8 mouse cellular contexts compared by ENCODE assay signal in the genomic region with DNA sequence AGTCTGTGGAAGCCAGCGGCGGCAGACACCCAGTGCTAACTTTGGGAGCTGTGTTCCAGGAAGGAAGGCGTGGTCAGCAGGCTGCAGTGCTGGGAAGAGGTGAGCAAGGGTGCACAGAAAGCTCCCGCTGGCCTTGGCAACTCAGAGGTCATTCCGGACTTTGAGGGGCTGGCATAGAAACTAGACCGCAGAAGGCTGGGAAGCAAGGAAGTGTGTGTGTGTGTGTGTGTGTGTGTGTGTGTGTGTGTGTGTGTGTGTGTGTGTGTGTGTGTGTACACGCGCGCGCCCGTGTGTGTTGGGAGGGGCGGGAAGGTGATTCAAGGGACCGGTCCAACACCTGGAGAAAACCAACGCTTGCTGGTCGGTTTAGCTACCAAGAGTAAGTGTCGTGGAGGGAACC. TPM values are rescaled to one million over a fixed set of nuclear protein-coding genes. Genes with fewer than 3 reads are reported as not detected.
DNase-seq lines count a peak whose midpoint lies in the region; ATAC-seq and TF ChIP-seq lines count a peak whose summit lies in the region.

Gene Ampd3, plus strand, starts transcription at position 206 of the 400 bp plus-strand sequence.

- H3K27ac ChIP-seq in embryonic facial prominence, embryonic 10.5 days (replicated peaks) = peak within 1 kb of the TSS; percentile 68
- peak within 1 kb of the TSS; percentile 70 for H3K27ac ChIP-seq in heart, postnatal 0 days (ENCODE audit: low read depth)

- no peak for TF ChIP-seq CTCF in heart, postnatal 0 days (IDR thresholded peaks at IDR 0.05; ENCODE audit: low read depth)

- DNase-seq in right cerebral cortex, postnatal 14 days = peak; percentile 21
- no peak for DNase-seq in right cerebral cortex, postnatal 10 days (ENCODE audit: low spot score in 2 of 2)
- DNase-seq in embryonic facial prominence, embryonic 10.5 days (ENCODE audit: low spot score) = peak; percentile 19
- DNase-seq in heart, postnatal 0 days (ENCODE audit: low spot score) = peak; percentile 54
- DNase-seq in kidney, postnatal 36 days = peak; percentile 65 to 68
- DNase-seq in ovary, adult 18-20 months (ENCODE audit: low spot score) = no peak
- DNase-seq in gastrocnemius, postnatal 4 days (ENCODE audit: low spot score in 2 of 2) = no peak

- H3K27me3 ChIP-seq in embryonic facial prominence, embryonic 10.5 days (replicated peaks; ENCODE audit: low read depth, poor library complexity, severe bottlenecking) = peaks cover 63% of the 10 kb centered on the region
- no peaks in the 10 kb centered on the region for H3K27me3 ChIP-seq in heart, postnatal 0 days (ENCODE audit: control insufficient read depth, insufficient read depth, low read length)

- ATAC-seq in heart, postnatal 0 days (ENCODE audit: insufficient read depth, low read depth) = peak; percentile 33
- no peak for ATAC-seq in megakaryocyte, adult 5-6 weeks (ENCODE audit: poor library complexity, severe bottlenecking)

- 16% methylated on average over 16 of the region's 16 CpGs for WGBS in embryonic facial prominence, embryonic 10.5 days
- WGBS in heart, postnatal 0 days = 16% methylated on average over 11 of the region's 16 CpGs

- H3K9me3 ChIP-seq in embryonic facial prominence, embryonic 10.5 days = no peaks in the 10 kb centered on the region
- no peaks in the 10 kb centered on the region for H3K9me3 ChIP-seq in heart, postnatal 0 days (replicated peaks; ENCODE audit: control insufficient read depth, low read length)

- peak within 1 kb of the TSS; percentile 68 for H3K4me3 ChIP-seq in embryonic facial prominence, embryonic 10.5 days
- H3K4me3 ChIP-seq in heart, postnatal 0 days (ENCODE audit: low read depth, low read length) = peak within 1 kb of the TSS; percentile 58

- H3K9ac ChIP-seq in heart, postnatal 0 days (replicated peaks; ENCODE audit: low read depth, low read length) = peak within 1 kb of the TSS; percentile 69

- H3K36me3 ChIP-seq in embryonic facial prominence, embryonic 10.5 days (replicated peaks) = no peaks in the 10 kb centered on the region
- H3K36me3 ChIP-seq in heart, postnatal 0 days (replicated peaks; ENCODE audit: control insufficient read depth, insufficient read depth, low read length) = no peaks in the 10 kb centered on the region

- TF ChIP-seq EP300 in heart, postnatal 0 days (IDR thresholded peaks at IDR 0.05; ENCODE audit: low read depth) = no peak

- peak within 1 kb of the TSS; percentile 83 for H3K4me2 ChIP-seq in heart, postnatal 0 days (ENCODE audit: low read depth, low read length)

- peaks cover 18% of the 10 kb centered on the region for H3K4me1 ChIP-seq in embryonic facial prominence, embryonic 10.5 days
- H3K4me1 ChIP-seq in heart, postnatal 0 days (ENCODE audit: control insufficient read depth, insufficient read depth) = peaks cover 18% of the 10 kb centered on the region; the same call in 1 of the 2 replicates

RNA-seq across cellular contexts. Expression of gene Ampd3, which starts in this region (rescaled TPM):
- 1.0 and 1.5 TPM in 2 replicates for polyA plus RNA-seq in embryonic facial prominence, embryonic 10.5 days (2016; fragmentation: Nextera tagmentation; extraction: Ambion mirVana)
- total RNA-seq in heart, postnatal 0 days (2014; rRNA removed; ENCODE audit: low replicate concordance) = 12.2 and 19.7 TPM in 2 replicates
- 12.8 and 15.6 TPM in 2 replicates for polyA plus RNA-seq in heart, postnatal 0 days (2015; fragmentation: Nextera tagmentation; extraction: Ambion mirVana)
- total RNA-seq in megakaryocyte, adult 5-6 weeks (2015) = 68.0 and 76.8 TPM in 2 replicates
- 32.6 and 46.5 TPM in 2 replicates for total RNA-seq in megakaryocyte, adult 5-6 weeks (2017)
- total RNA-seq in gastrocnemius, postnatal 4 days (2021) = 1 to 10 TPM; 8.7 to 8.8 TPM

Comparison
In these comparisons a context has a peak if more than half of its experiments do, and no peak if none do; other contexts are left out.
1. DNase-seq: peak in right cerebral cortex, postnatal 14 days (single experiment), embryonic facial prominence, embryonic 10.5 days (single experiment), heart, postnatal 0 days (single experiment) and kidney, postnatal 36 days (2 of 2); none in right cerebral cortex, postnatal 10 days (0 of 2), ovary, adult 18-20 months (single experiment) and gastrocnemius, postnatal 4 days (0 of 2).